Mouse (Mus musculus) left cerebral cortex, postnatal 25 days (tissue): ENCODE measurements at regions not wholly inside any gene's neighbourhood (a gene's known extent, or its start where the extent isn't known, plus 50 kb on each side); places are given as distances from the start of the nearest gene placed in this dataset.

Experiments used
- DNase-seq, 2 experiments: peaks; one replicate each; pipeline ENCODE4 v3.0.0; 2022; ENCODE audit warnings: low spot score in 2 of 2, mixed read lengths in 1 of 2
- intact Hi-C: fragments of 180-260 bp; cut with DNase I; formaldehyde crosslinking; loops from one replicate; pipeline ENCODE4 v1.15.1; 2025

DNA sequence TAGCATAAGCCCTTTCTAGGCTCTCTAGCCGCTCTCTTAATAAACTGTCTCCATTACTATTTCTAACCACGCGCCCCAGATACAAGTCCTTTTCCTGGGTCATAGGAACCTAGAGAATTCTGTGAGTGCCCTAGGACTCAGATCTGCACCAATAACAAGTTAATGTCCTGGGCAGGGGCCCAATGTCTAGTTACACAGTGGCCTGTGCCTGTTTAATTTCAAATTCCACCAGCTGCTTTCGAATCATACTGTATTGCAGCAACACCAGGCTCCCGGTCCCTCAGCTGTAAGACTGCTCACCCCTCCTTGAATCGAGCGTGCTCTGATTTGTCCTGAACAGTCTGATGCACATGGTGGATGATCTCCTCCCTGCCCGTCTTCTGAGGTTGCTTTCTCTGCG, 206.6 kb downstream of the Cdh26 start:
- intact Hi-C loops = no loop called here
- DNase-seq = no peak

- DNase-seq = no peak
- intact Hi-C loops = no loop called here
Observed at GRCm38 (mm10) chr2:178642137-178643052, 212.1 kb downstream of the Cdh26 start.

DNA sequence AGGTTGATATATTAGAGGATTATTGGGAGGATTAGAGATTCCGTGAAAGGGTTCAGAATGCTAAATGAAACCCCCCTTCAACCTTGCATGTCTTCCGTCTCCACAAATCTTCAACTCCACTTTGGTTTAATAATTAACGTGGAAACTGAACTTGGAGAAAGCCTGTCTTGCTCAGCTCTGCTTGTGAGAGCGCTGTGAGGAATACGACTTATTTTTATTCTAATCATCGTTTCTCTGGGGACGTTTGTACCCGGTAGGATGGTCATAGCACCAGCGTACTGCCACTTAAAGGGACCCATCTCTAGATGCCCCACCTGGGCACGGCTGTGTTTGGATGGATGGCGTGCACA, 212.7 kb downstream of the Cdh26 start:
- no peak for DNase-seq
- intact Hi-C loops = no loop called here

DNA sequence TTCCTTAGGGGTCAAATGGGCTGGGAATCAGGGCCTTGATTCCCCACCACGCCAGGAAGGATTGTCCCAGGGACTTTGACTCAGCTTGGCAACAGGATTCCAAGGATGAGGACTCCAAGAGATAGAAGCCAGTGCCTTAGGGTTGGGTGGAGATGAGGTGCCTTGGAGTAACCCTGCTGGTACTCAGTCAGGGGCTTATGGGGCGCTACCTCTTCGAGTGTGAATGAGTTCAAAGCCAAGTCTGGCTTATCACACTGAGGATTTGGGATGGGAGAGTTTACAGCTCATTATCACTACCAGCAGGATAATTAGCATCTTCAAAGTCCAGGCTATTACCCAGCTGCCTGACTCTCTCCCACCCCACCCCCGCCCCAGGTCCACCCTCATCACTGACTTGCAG, 213.5 kb downstream of the Cdh26 start:
- intact Hi-C loops = no loop called here
- DNase-seq = no peak

- no peak for DNase-seq
- intact Hi-C loops = loop anchor here (10.0 kb wide), 1 partner anchor 235 kb away; no protein-coding TSS in a partner anchor
Observed at GRCm38 (mm10) chr2:178660071-178660470, 229.7 kb downstream of the Cdh26 start.

GRCm38 (mm10) chr2:178662396-178662795, 232.1 kb downstream of the Cdh26 start:
- no peak for DNase-seq
- intact Hi-C loops = loop anchor here (10.0 kb wide), 1 partner anchor 238 kb away; no protein-coding TSS in a partner anchor

- intact Hi-C loops = loop anchor here (2.0 to 10.0 kb wide), 4 partner anchors 32 to 240 kb away; no protein-coding TSS in a partner anchor
- DNase-seq = peak; percentile 51 to 58
Observed at GRCm38 (mm10) chr2:178664977-178665376, 234.6 kb downstream of the Cdh26 start.

DNA sequence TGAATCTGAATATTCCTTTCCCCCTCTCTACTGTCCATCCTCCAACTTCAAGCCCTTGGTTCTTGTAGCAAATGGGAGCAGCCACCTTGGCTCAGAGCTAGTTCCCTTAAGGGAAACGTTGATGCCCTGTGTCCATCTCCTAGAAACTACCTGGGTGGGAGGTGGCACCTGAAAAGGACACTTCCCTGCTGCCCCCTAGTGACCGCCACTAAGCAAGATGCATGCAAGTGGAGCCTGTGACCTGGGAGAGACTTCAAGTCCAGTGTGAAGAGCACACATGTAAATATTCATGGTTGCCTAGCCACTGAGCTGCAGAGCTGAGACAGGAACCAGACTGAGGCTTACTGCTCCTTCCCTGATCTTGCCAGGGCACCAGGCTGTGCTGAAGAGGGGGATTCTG, 238.1 kb downstream of the Cdh26 start:
- DNase-seq = no peak
- intact Hi-C loops = loop anchor here (10.0 kb wide), 1 partner anchor 244 kb away; no protein-coding TSS in a partner anchor

GRCm38 (mm10) chr2:178670952-178671351, 240.6 kb downstream of the Cdh26 start:
- no peak for DNase-seq
- intact Hi-C loops = no loop called here

- intact Hi-C loops = no loop called here
- DNase-seq = no peak
Observed at GRCm38 (mm10) chr2:178673621-178674020, 243.3 kb downstream of the Cdh26 start.

DNA sequence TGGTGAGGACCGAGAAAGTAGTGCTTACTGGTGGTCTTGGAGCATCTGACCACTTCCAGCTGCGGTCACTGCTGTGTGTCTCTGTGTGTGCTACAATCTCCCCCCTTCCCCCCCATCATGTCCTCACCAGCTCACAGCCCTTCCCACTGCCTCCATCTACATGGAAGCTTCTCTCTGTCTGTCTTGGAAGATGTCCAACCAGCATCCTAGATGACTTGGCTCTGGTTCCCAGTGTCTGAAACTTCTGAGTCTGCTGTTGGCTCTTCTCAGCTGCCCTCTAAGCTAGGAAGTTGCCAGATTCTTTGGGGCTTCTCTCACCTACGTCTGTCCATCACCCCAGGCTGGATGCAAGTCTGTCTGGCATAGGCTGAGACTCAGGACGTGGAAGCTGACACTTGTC, 244.3 kb downstream of the Cdh26 start:
- intact Hi-C loops = no loop called here
- peak in 1 of 2 experiments; percentile 58 for DNase-seq

- no peak for DNase-seq
- intact Hi-C loops = no loop called here
Observed at GRCm38 (mm10) chr2:178676970-178677369, 246.6 kb downstream of the Cdh26 start.

GRCm38 (mm10) chr2:178680368-178680767, 250.0 kb downstream of the Cdh26 start:
- DNase-seq = no peak
- intact Hi-C loops = no loop called here

GRCm38 (mm10) chr2:178684026-178684958, 254.0 kb downstream of the Cdh26 start:
- DNase-seq = no peak
- intact Hi-C loops = no loop called here

- DNase-seq = no peak
- intact Hi-C loops = no loop called here
Observed at GRCm38 (mm10) chr2:178685211-178685610, 254.9 kb downstream of the Cdh26 start.

GRCm38 (mm10) chr2:178686167-178686601, 255.9 kb downstream of the Cdh26 start:
- intact Hi-C loops = no loop called here

GRCm38 (mm10) chr2:178688586-178688985, 258.3 kb downstream of the Cdh26 start:
- DNase-seq = no peak
- intact Hi-C loops = no loop called here

More at GRCm38 (mm10) chr2:178686167-178686601, 255.9 kb downstream of the Cdh26 start:
- DNase-seq = no peak

GRCm38 (mm10) chr2:178691190-178691864, 261.0 kb downstream of the Cdh26 start:
- intact Hi-C loops = no loop called here
- DNase-seq = peak in 1 of 2 experiments; percentile 28

- intact Hi-C loops = no loop called here
Observed at GRCm38 (mm10) chr2:178691865-178692228, 261.5 kb downstream of the Cdh26 start.

DNA sequence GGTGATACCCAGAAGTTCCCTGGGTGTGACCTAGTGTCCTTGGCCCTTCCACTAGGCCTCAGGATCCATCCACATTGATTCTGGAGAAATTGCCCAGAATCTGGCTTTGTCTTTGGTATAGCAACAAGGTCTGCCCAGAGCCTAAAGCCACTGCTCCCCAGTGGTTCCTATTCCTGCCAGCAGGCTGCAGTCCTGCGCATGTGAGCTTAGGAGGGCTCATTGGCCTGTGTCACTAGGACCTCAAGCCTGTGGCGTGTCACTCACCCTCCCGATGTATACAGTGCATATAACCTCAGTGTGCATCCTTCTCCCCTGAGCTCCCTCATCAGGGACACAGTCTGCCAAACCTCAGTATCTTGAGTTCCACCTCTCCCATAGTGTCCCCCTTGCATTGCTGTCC, 261.9 kb downstream of the Cdh26 start:
- intact Hi-C loops = no loop called here
- no peak for DNase-seq

More at GRCm38 (mm10) chr2:178691865-178692228, 261.5 kb downstream of the Cdh26 start:
- DNase-seq = no peak
